Comparison of ENCODE assay signal across 8 mouse cellular contexts in the genomic region with DNA sequence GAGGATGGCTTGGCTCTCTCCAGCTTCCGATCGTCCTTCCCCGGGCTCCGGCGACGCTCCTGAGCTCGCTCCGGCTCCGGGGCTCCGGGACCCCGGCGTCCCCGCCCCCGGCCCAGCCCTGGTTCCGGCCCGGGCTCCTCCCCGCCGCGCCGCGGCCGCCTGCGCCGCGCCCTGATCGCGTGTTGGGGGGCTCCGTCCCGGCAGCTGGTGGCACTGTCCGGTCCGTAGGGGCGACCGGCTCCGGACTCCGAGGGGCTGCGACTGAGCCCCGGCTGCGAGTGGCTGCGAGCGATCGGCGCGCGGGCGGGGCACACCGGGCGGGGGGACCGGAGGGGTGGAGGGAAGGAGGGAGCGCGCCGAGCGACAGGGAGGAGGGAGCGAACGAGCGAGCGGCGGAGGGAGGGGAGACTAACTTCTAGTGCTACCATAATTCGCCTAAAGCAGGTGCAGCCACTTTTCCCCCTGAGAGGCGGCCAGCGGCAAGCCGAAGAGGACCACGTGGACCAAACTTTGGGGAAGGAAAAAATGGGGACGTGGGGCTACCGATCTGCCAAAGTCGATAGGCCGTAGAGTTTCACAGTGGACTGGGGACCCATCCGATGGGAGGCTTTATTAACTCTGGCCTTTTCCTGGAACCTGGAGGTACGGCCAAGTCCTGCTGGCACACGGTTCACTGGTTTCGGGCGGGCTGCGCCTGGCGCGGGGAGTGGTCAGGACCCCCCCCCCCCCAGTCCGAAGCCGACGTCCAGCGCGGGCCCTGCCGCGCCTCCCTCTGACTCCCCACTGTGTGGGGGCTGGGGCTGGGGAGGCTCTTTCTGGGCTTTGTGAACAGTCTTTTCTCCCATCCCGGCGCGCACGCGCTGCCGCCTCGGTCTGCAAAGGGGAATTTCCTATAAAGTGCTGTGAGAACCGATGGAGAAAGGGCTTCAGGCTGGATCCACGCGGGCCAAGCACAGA. TPM values are rescaled to one million over a fixed set of nuclear protein-coding genes. Genes with fewer than 3 reads are reported as not detected.
DNase-seq lines count a peak whose midpoint lies in the region; ATAC-seq lines count a peak whose summit lies in the region.

A gene (minus strand): TSS at position 263 of the 957 bp plus-strand sequence.

- peak within 1 kb of the TSS; percentile 97 for H3K4me2 ChIP-seq in heart, embryonic 15.5 days
- peak within 1 kb of the TSS; percentile 90 for H3K4me2 ChIP-seq in liver, embryonic 15.5 days
- peak within 1 kb of the TSS; percentile 93 for H3K4me2 ChIP-seq in neural tube, embryonic 11.5 days (ENCODE audit: low read depth)
- H3K4me2 ChIP-seq in stomach, embryonic 16.5 days (ENCODE audit: low read depth, low read length): peak within 1 kb of the TSS; percentile 84

- peak within 1 kb of the TSS; percentile 54 for H3K27ac ChIP-seq in brown adipose tissue, adult 24 weeks (replicated peaks; ENCODE audit: low read depth, low read length)
- peak within 1 kb of the TSS; percentile 97 for H3K27ac ChIP-seq in forebrain, embryonic 10.5 days
- peak within 1 kb of the TSS; percentile 98 for H3K27ac ChIP-seq in heart, embryonic 15.5 days
- peak within 1 kb of the TSS; percentile 84 for H3K27ac ChIP-seq in liver, embryonic 15.5 days (replicated peaks)
- H3K27ac ChIP-seq in neural tube, embryonic 11.5 days (ENCODE audit: low read depth, low read length): peak within 1 kb of the TSS; percentile 94
- peak within 1 kb of the TSS; percentile 97 for H3K27ac ChIP-seq in stomach, embryonic 16.5 days (ENCODE audit: low read length)

- peak within 1 kb of the TSS; percentile 97 for H3K4me3 ChIP-seq in brown adipose tissue, adult 24 weeks (ENCODE audit: insufficient read depth, low read depth, low read length)
- peak within 1 kb of the TSS; percentile 84 for H3K4me3 ChIP-seq in forebrain, embryonic 10.5 days
- peak within 1 kb of the TSS; percentile 90 for H3K4me3 ChIP-seq in heart, embryonic 15.5 days
- peak within 1 kb of the TSS; percentile 74 for H3K4me3 ChIP-seq in liver, embryonic 15.5 days (replicated peaks)
- H3K4me3 ChIP-seq in neural tube, embryonic 11.5 days (ENCODE audit: low read depth, low read length): peak within 1 kb of the TSS; percentile 80
- H3K4me3 ChIP-seq in stomach, embryonic 16.5 days (replicated peaks; ENCODE audit: low read length): peak within 1 kb of the TSS; percentile 98

- DNase-seq in CD8-positive naive resting alpha-beta T cell, adult 2 months (ENCODE audit: low read depth in 2 of 2, low spot score in 2 of 2): peak; percentile 53 to 74
- peak; percentile 94 for DNase-seq in forebrain, embryonic 10.5 days (ENCODE audit: extremely low spot score, low spot score)
- DNase-seq in kidney, postnatal 14 days: peak; percentile 89
- peak; percentile 95 for DNase-seq in neural tube, embryonic 11.5 days (ENCODE audit: low spot score)

- peak within 1 kb of the TSS; percentile 91 for H3K9ac ChIP-seq in heart, embryonic 15.5 days
- H3K9ac ChIP-seq in liver, embryonic 15.5 days: peak within 1 kb of the TSS; percentile 65
- peak within 1 kb of the TSS; percentile 93 for H3K9ac ChIP-seq in neural tube, embryonic 11.5 days (ENCODE audit: low read length)
- H3K9ac ChIP-seq in stomach, embryonic 16.5 days (ENCODE audit: low read length): peak within 1 kb of the TSS; percentile 99

- peaks cover 20% of the 10 kb centered on the region for H3K4me1 ChIP-seq in brown adipose tissue, adult 24 weeks (ENCODE audit: control insufficient read depth, insufficient read depth, insufficient read length, low read length)
- H3K4me1 ChIP-seq in forebrain, embryonic 10.5 days: peaks cover 73% of the 10 kb centered on the region
- H3K4me1 ChIP-seq in heart, embryonic 15.5 days (replicated peaks): peaks cover 34% of the 10 kb centered on the region
- H3K4me1 ChIP-seq in liver, embryonic 15.5 days (replicated peaks): peaks cover 45% of the 10 kb centered on the region
- H3K4me1 ChIP-seq in neural tube, embryonic 11.5 days (ENCODE audit: control insufficient read depth, insufficient read depth, low read length): peaks cover 31% of the 10 kb centered on the region
- peaks cover 36% of the 10 kb centered on the region for H3K4me1 ChIP-seq in stomach, embryonic 16.5 days (ENCODE audit: control insufficient read depth, insufficient read depth, low read length)

- H3K9me3 ChIP-seq in forebrain, embryonic 10.5 days: peaks cover 4% of the 10 kb centered on the region; the same call in 1 of the 2 replicates
- no peaks in the 10 kb centered on the region for H3K9me3 ChIP-seq in heart, embryonic 15.5 days (replicated peaks)
- H3K9me3 ChIP-seq in liver, embryonic 15.5 days (replicated peaks): no peaks in the 10 kb centered on the region
- H3K9me3 ChIP-seq in neural tube, embryonic 11.5 days (ENCODE audit: control insufficient read depth, low read length): no peaks in the 10 kb centered on the region
- 0 out of 2 replicates have a peak, but pooled peaks cover 3% of the 10 kb centered on the region for H3K9me3 ChIP-seq in stomach, embryonic 16.5 days (replicated peaks; ENCODE audit: control insufficient read depth, low read length)

- peaks cover 32% of the 10 kb centered on the region for H3K27me3 ChIP-seq in forebrain, embryonic 10.5 days (ENCODE audit: poor library complexity, severe bottlenecking)
- H3K27me3 ChIP-seq in heart, embryonic 15.5 days: peaks cover 9% of the 10 kb centered on the region
- H3K27me3 ChIP-seq in liver, embryonic 15.5 days: peaks cover 55% of the 10 kb centered on the region
- H3K27me3 ChIP-seq in neural tube, embryonic 11.5 days (ENCODE audit: control insufficient read depth, insufficient read depth, low read length): no peaks in the 10 kb centered on the region
- no peaks in the 10 kb centered on the region for H3K27me3 ChIP-seq in stomach, embryonic 16.5 days (ENCODE audit: control insufficient read depth, insufficient read depth, low read length)

- peak; percentile 88 for ATAC-seq in heart, embryonic 15.5 days (replicated peaks; ENCODE audit: insufficient number of reproducible peaks, insufficient read depth, low FRiP score, low read depth)
- ATAC-seq in liver, embryonic 15.5 days (ENCODE audit: insufficient read depth): peak; percentile 85
- peak; percentile 78 for ATAC-seq in neural tube, embryonic 11.5 days (ENCODE audit: insufficient read depth, low FRiP score, low TSS enrichment)
- peak; percentile 89 for ATAC-seq in stomach, embryonic 16.5 days (ENCODE audit: insufficient read depth, low FRiP score)

- WGBS in forebrain, embryonic 10.5 days: under 1% methylated on average over 91 of the region's 91 CpGs
- WGBS in heart, embryonic 15.5 days: under 1% methylated on average over 88 of the region's 91 CpGs
- under 1% methylated on average over 79 of the region's 91 CpGs for WGBS in liver, embryonic 15.5 days (ENCODE audit: insufficient replicate concordance)
- under 1% methylated on average over 86 of the region's 91 CpGs for WGBS in neural tube, embryonic 11.5 days
- under 1% methylated on average over 88 of the region's 91 CpGs for WGBS in stomach, embryonic 16.5 days

- peaks cover 19% of the 10 kb centered on the region for H3K36me3 ChIP-seq in forebrain, embryonic 10.5 days (replicated peaks)
- no peaks in the 10 kb centered on the region for H3K36me3 ChIP-seq in heart, embryonic 15.5 days
- H3K36me3 ChIP-seq in liver, embryonic 15.5 days (replicated peaks): no peaks in the 10 kb centered on the region
- no peaks in the 10 kb centered on the region for H3K36me3 ChIP-seq in neural tube, embryonic 11.5 days (ENCODE audit: control insufficient read depth, insufficient read depth, low read length)
- no peaks in the 10 kb centered on the region for H3K36me3 ChIP-seq in stomach, embryonic 16.5 days (ENCODE audit: control insufficient read depth, insufficient read depth, low read length)

RNA-seq across cellular contexts. Expression of the gene that starts here (rescaled TPM):
- polyA plus RNA-seq in brown adipose tissue, adult 24 weeks (2012; ENCODE audit: insufficient read depth, insufficient read length, missing spikeins): 8.5 and 9.2 TPM in 2 replicates
- 16.6 and 18.0 TPM in 2 replicates for polyA plus RNA-seq in forebrain, embryonic 10.5 days (2016; fragmentation: Nextera tagmentation; extraction: Ambion mirVana)
- 6.4 and 11.1 TPM in 2 replicates for polyA plus RNA-seq in heart, embryonic 15.5 days (2015; fragmentation: Nextera tagmentation; extraction: Ambion mirVana)
- 4.6 and 4.8 TPM in 2 replicates for polyA plus RNA-seq in liver, embryonic 15.5 days (2015; fragmentation: Nextera tagmentation; extraction: Ambion mirVana)
- polyA plus RNA-seq in neural tube, embryonic 11.5 days (2014; fragmentation: Nextera tagmentation; extraction: Ambion mirVana): 34.5 and 35.8 TPM in 2 replicates
- 10.5 and 13.9 TPM in 2 replicates for polyA plus RNA-seq in stomach, embryonic 16.5 days (2015; fragmentation: Nextera tagmentation; extraction: Ambion mirVana)

Comparison
In these comparisons a context has a peak if more than half of its experiments do, and no peak if none do; other contexts are left out.
1. Peak in every context shown above with its lines: DNase-seq, ATAC-seq, H3K4me3 ChIP-seq and H3K27ac ChIP-seq.